Mouse (Mus musculus) liver, adult 2 months (tissue): Measurements from ENCODE around the gene Brox.

ENCODE experiments used
- CTCF ChIP-seq: fragments of 200-500 bp; IDR thresholded peaks from 2 replicates; pipeline ENCODE4 v1.5.1; 2011; ENCODE audit warnings: low read depth, low read length, control low read depth
- POLR2A ChIP-seq: fragments of 200-500 bp; IDR thresholded peaks from 2 replicates; pipeline ENCODE4 v1.6.1; 2011; ENCODE audit warnings: low read length, control low read depth; ENCODE audit not compliant: insufficient read depth; ENCODE audit errors: extremely low read depth

- TF ChIP-seq CTCF (no peak), POLR2A (no peak)
These were observed 48.9 kb downstream of the Brox start for GRCm38 (mm10) chr1:183248144-183248543.
